Mouse (Mus musculus) MEL (cell line): ENCODE measurements around the gene Syna. TPM values are rescaled to one million over a fixed set of nuclear protein-coding genes. Genes with fewer than 3 reads are reported as not detected.

Source experiments
- DNase-seq: peaks from one replicate; pipeline ENCODE4 v3.0.0; 2011; ENCODE audit warnings: low read depth, low spot score
- H3K27ac ChIP-seq: 2 replicates; pipeline ENCODE4 v1.5.1; 2012; ENCODE audit warnings: low read depth, mild to moderate bottlenecking, control low read depth, low read length, moderate library complexity; ENCODE audit not compliant: control insufficient read depth
- H3K27me3 ChIP-seq, 2 experiments: fragments of 150-350 bp in 1 of 2; sonication (generic) in 1 of 2; 2 replicates each; pipeline ENCODE4 v1.6.1; 2012; ENCODE audit warnings: low read length in 2 of 2, mild to moderate bottlenecking in 2 of 2, improper control_type of control experiment in 1 of 2, moderate library complexity in 1 of 2; ENCODE audit not compliant: insufficient read depth in 2 of 2, control insufficient read depth in 1 of 2
- H3K36me3 ChIP-seq, 2 experiments: 2 replicates each; pipeline ENCODE4 v1.6.1; 2012 to 2014; ENCODE audit warnings: low read length in 2 of 2, improper control_type of control experiment in 1 of 2, inconsistent platforms in 1 of 2, mild to moderate bottlenecking in 1 of 2; ENCODE audit not compliant: insufficient read depth in 2 of 2, control insufficient read depth in 1 of 2
- H3K4me1 ChIP-seq, 2 experiments: fragments of 150-350 bp in 1 of 2; sonication (generic) in 1 of 2; 2 replicates each; pipeline ENCODE4 v1.6.1; 2012; ENCODE audit warnings: low read length in 2 of 2, improper control_type of control experiment in 1 of 2, mild to moderate bottlenecking in 1 of 2; ENCODE audit not compliant: insufficient read depth in 2 of 2, control insufficient read depth in 1 of 2
- H3K4me3 ChIP-seq, 2 experiments: fragments of 150-350 bp in 1 of 2; sonication (generic) in 1 of 2; 2 replicates each; pipeline ENCODE4 v1.5.1; 2012; ENCODE audit warnings: low read depth in 2 of 2, low read length in 2 of 2, mild to moderate bottlenecking in 2 of 2, moderate library complexity in 2 of 2, control low read depth in 1 of 2, improper control_type of control experiment in 1 of 2; ENCODE audit not compliant: control insufficient read depth in 1 of 2, insufficient read depth in 1 of 2
- H3K79me2 ChIP-seq: 2 replicates; pipeline ENCODE4 v1.6.1; 2012; ENCODE audit warnings: mild to moderate bottlenecking, low read length, moderate library complexity; ENCODE audit not compliant: control insufficient read depth, poor library complexity, insufficient read depth
- H3K9ac ChIP-seq: 2 replicates; pipeline ENCODE4 v1.6.1; 2012; ENCODE audit warnings: low read depth, mild to moderate bottlenecking, control low read depth, low read length, moderate library complexity; ENCODE audit not compliant: control insufficient read depth, poor library complexity, severe bottlenecking
- H3K9me3 ChIP-seq: fragments of 150-350 bp; sonication (generic); replicated peaks from 2 replicates; pipeline ENCODE4 v1.6.1; 2012; ENCODE audit warnings: mild to moderate bottlenecking, low read length, improper control_type of control experiment, moderate library complexity; ENCODE audit not compliant: insufficient read depth
- BHLHE40 ChIP-seq: IDR thresholded peaks from 2 replicates; pipeline ENCODE4 v1.6.1; 2012; ENCODE audit warnings: low read depth, mild to moderate bottlenecking, inconsistent platforms, low read length, improper control_type of control experiment, borderline replicate concordance
- CHD2 ChIP-seq: IDR thresholded peaks from 2 replicates; pipeline ENCODE4 v1.6.1; 2011; ENCODE audit warnings: low read length, improper control_type of control experiment
- CTCF ChIP-seq, 3 experiments: IDR thresholded peaks in 2 of 3; conservative IDR thresholded peaks in 1 of 3; 2 replicates each; pipeline ENCODE4 v1.5.1; 2011 to 2012; ENCODE audit warnings: low read length in 3 of 3, low read depth in 2 of 3, mild to moderate bottlenecking in 2 of 3, improper control_type of control experiment in 1 of 3, inconsistent platforms in 1 of 3, mixed read lengths in 1 of 3, moderate library complexity in 1 of 3; ENCODE audit not compliant: control insufficient read depth in 1 of 3, insufficient read depth in 1 of 3, poor library complexity in 1 of 3, severe bottlenecking in 1 of 3
- E2F4 ChIP-seq: IDR thresholded peaks from 2 replicates; pipeline ENCODE4 v1.6.1; 2011; ENCODE audit warnings: low read depth, low read length, improper control_type of control experiment, borderline replicate concordance
- ELF1 ChIP-seq: IDR thresholded peaks from 2 replicates; pipeline ENCODE4 v1.6.1; 2014; ENCODE audit warnings: low read depth, mild to moderate bottlenecking, inconsistent platforms, low read length, improper control_type of control experiment, moderate library complexity
- EP300 ChIP-seq, 2 experiments: IDR thresholded peaks; 2 replicates each; pipeline ENCODE4 v1.6.1; 2011; ENCODE audit warnings: improper control_type of control experiment in 2 of 2, low read length in 2 of 2, low read depth in 1 of 2, mild to moderate bottlenecking in 1 of 2
- ETS1 ChIP-seq: IDR thresholded peaks from 2 replicates; pipeline ENCODE4 v1.6.1; 2012; ENCODE audit warnings: low read depth, mild to moderate bottlenecking, inconsistent platforms, low read length, improper control_type of control experiment, moderate library complexity
- GABPA ChIP-seq: IDR thresholded peaks from 2 replicates; pipeline ENCODE4 v1.6.1; 2012; ENCODE audit warnings: low read depth, mild to moderate bottlenecking, inconsistent platforms, low read length, improper control_type of control experiment, moderate library complexity
- GATA1 ChIP-seq: IDR thresholded peaks from 2 replicates; pipeline ENCODE4 v1.6.1; 2011; ENCODE audit warnings: low read depth, low read length, improper control_type of control experiment
- HCFC1 ChIP-seq: IDR thresholded peaks from 2 replicates; pipeline ENCODE4 v1.6.1; 2012; ENCODE audit warnings: low read depth, mild to moderate bottlenecking, inconsistent platforms, low read length, improper control_type of control experiment, moderate library complexity
- JUND ChIP-seq: IDR thresholded peaks from 2 replicates; pipeline ENCODE4 v1.6.1; 2011; ENCODE audit warnings: low read depth, mild to moderate bottlenecking, improper control_type of control experiment, low read length
- KAT2A ChIP-seq: conservative IDR thresholded peaks from 2 replicates; pipeline ENCODE4 v1.6.1; 2012; ENCODE audit warnings: low read depth, low read length, improper control_type of control experiment, inconsistent platforms
- MAFK ChIP-seq: IDR thresholded peaks from 2 replicates; pipeline ENCODE4 v1.6.1; 2011; ENCODE audit warnings: low read depth, mild to moderate bottlenecking, low read length, improper control_type of control experiment, borderline replicate concordance
- MAX ChIP-seq: IDR thresholded peaks from 2 replicates; pipeline ENCODE4 v1.6.1; 2011; ENCODE audit warnings: low read length, improper control_type of control experiment
- MEF2A ChIP-seq: IDR thresholded peaks from 2 replicates; pipeline ENCODE4 v1.6.1; 2014; ENCODE audit warnings: low read depth, mild to moderate bottlenecking, inconsistent platforms, low read length, improper control_type of control experiment; ENCODE audit not compliant: poor library complexity, insufficient replicate concordance, severe bottlenecking; ENCODE audit errors: extremely low read depth
- MXI1 ChIP-seq: IDR thresholded peaks from 2 replicates; pipeline ENCODE4 v1.6.1; 2011; ENCODE audit warnings: mild to moderate bottlenecking, low read depth, low read length, improper control_type of control experiment
- MYB ChIP-seq: IDR thresholded peaks from 2 replicates; pipeline ENCODE4 v1.6.1; 2011; ENCODE audit warnings: mild to moderate bottlenecking, low read depth, low read length, improper control_type of control experiment
- NELFE ChIP-seq: IDR thresholded peaks from 2 replicates; pipeline ENCODE4 v1.6.1; 2011; ENCODE audit warnings: low read depth, low read length, improper control_type of control experiment
- NRF1 ChIP-seq: IDR thresholded peaks from 2 replicates; pipeline ENCODE4 v1.6.1; 2014; ENCODE audit warnings: low read depth, mild to moderate bottlenecking, inconsistent platforms, low read length, improper control_type of control experiment, moderate library complexity; ENCODE audit not compliant: poor library complexity, insufficient read depth, severe bottlenecking
- POLR2A ChIP-seq, 2 experiments: IDR thresholded peaks; 2 replicates each; pipeline ENCODE4 v1.6.1; 2011 to 2012; ENCODE audit warnings: low read length in 2 of 2, mild to moderate bottlenecking in 2 of 2, control low read depth in 1 of 2, improper control_type of control experiment in 1 of 2, low read depth in 1 of 2, moderate library complexity in 1 of 2; ENCODE audit not compliant: control insufficient read depth in 1 of 2, insufficient read depth in 1 of 2, poor library complexity in 1 of 2
- POLR2AphosphoS2 ChIP-seq: IDR thresholded peaks from 2 replicates; pipeline ENCODE4 v1.6.1; 2011; ENCODE audit warnings: low read length, improper control_type of control experiment
- RAD21 ChIP-seq: IDR thresholded peaks from 2 replicates; pipeline ENCODE4 v1.6.1; 2011; ENCODE audit warnings: mild to moderate bottlenecking, low read depth, low read length, improper control_type of control experiment
- RCOR1 ChIP-seq: IDR thresholded peaks from 2 replicates; pipeline ENCODE4 v1.6.1; 2012; ENCODE audit warnings: low read depth, mild to moderate bottlenecking, inconsistent platforms, low read length, improper control_type of control experiment
- SMC3 ChIP-seq: IDR thresholded peaks from 2 replicates; pipeline ENCODE4 v1.6.1; 2011; ENCODE audit warnings: low read depth, low read length, improper control_type of control experiment
- TAL1 ChIP-seq: IDR thresholded peaks from 2 replicates; pipeline ENCODE4 v1.6.1; 2012; ENCODE audit warnings: mild to moderate bottlenecking, inconsistent platforms, low read length, moderate library complexity, mixed read lengths
- TBP ChIP-seq: IDR thresholded peaks from 2 replicates; pipeline ENCODE4 v1.8.0; 2011; ENCODE audit warnings: low read depth, low read length, improper control_type of control experiment
- TCF12 ChIP-seq: IDR thresholded peaks from 2 replicates; pipeline ENCODE4 v1.6.1; 2014; ENCODE audit warnings: low read depth, mild to moderate bottlenecking, inconsistent platforms, low read length, improper control_type of control experiment, moderate library complexity
- UBTF ChIP-seq: IDR thresholded peaks from 2 replicates; pipeline ENCODE4 v1.6.1; 2012; ENCODE audit warnings: low read depth, mild to moderate bottlenecking, inconsistent platforms, low read length, improper control_type of control experiment, moderate library complexity, borderline replicate concordance; ENCODE audit not compliant: insufficient read depth
- USF1 ChIP-seq: IDR thresholded peaks from 2 replicates; pipeline ENCODE4 v1.6.1; 2014; ENCODE audit warnings: low read depth, mild to moderate bottlenecking, inconsistent platforms, low read length, improper control_type of control experiment, moderate library complexity
- USF2 ChIP-seq, 2 experiments: IDR thresholded peaks; 2 replicates each; pipeline ENCODE4 v1.6.1; 2011 to 2012; ENCODE audit warnings: improper control_type of control experiment in 2 of 2, low read length in 2 of 2, borderline replicate concordance in 1 of 2, inconsistent platforms in 1 of 2, low read depth in 1 of 2, mild to moderate bottlenecking in 1 of 2; ENCODE audit not compliant: insufficient read depth in 1 of 2
- ZMIZ1 ChIP-seq: IDR thresholded peaks from 2 replicates; pipeline ENCODE4 v1.6.1; 2012; ENCODE audit warnings: low read depth, mild to moderate bottlenecking, inconsistent platforms, low read length, improper control_type of control experiment, moderate library complexity
- polyA plus RNA-seq, 2 experiments: library from polyadenylated mRNA; stranded (reverse) in 1 of 2; unstranded in 1 of 2; fragments of >175 nt in 1 of 2; fragments of >200 nt in 1 of 2; gene quantifications; 2 replicates each; pipeline versions ENCODE4 v1.2.1 to v1.2.4; 2012; ENCODE audit warnings: low replicate concordance in 2 of 2, low read depth in 1 of 2; ENCODE audit not compliant: insufficient read length in 2 of 2, insufficient read depth in 1 of 2, missing spikeins in 1 of 2
- total RNA-seq: library from RNA; depleted of rRNA; stranded (reverse); fragments of 300-350 nt; gene quantifications from 2 replicates; pipeline ENCODE4 v1.2.3, GENCODE M21; 2012

Syna gene
- total and polyA plus RNA-seq, 3 experiments = 0.21 TPM; not detected in 2

GRCm38 (mm10) chr5:134522524-134522923 lies 37.4 kb downstream of the Syna start:
- Histone ChIP-seq H3K79me2 (no peaks in the 10 kb centered on the region), H3K9me3 (no peaks in the 10 kb centered on the region), H3K9ac (no peak overlapping the region), H3K4me1 (peaks cover 4 to 21% of the 10 kb centered on the region in 2 experiments), H3K36me3 (peaks cover 0 to 14% of the 10 kb centered on the region in 2 experiments; a peak in 2 of 4 replicates), H3K27me3 (no peaks in the 10 kb centered on the region), H3K4me3 (no peak overlapping the region), H3K27ac (no peak overlapping the region)
- DNase-seq = no peak
- no peak for TF ChIP-seq CTCF (IDR thresholded peaks at IDR 0.05 in 2 of 3, conservative IDR thresholded peaks at IDR 0.05 in 1 of 3; ENCODE audit: control insufficient read depth in 1 of 3, insufficient read depth in 1 of 3, low read depth in 2 of 3, low read length in 3 of 3, poor library complexity in 1 of 3, severe bottlenecking in 1 of 3)
- TF ChIP-seq TCF12 = no peak
- TF ChIP-seq NRF1 = no peak

GRCm38 (mm10) chr5:134521806-134522205 lies 38.2 kb downstream of the Syna start:
- Histone ChIP-seq H3K36me3 (peaks cover 0 to 14% of the 10 kb centered on the region in 2 experiments; a peak in 2 of 4 replicates), H3K27me3 (no peaks in the 10 kb centered on the region), H3K4me3 (no peak overlapping the region), H3K27ac (peak overlapping the region; percentile 36), H3K79me2 (no peaks in the 10 kb centered on the region), H3K4me1 (peaks cover 4 to 21% of the 10 kb centered on the region in 2 experiments), H3K9ac (peak overlapping the region; percentile 17; the same call in 1 of the 2 replicates), H3K9me3 (no peaks in the 10 kb centered on the region)
- peak; percentile 79 for DNase-seq
- TF ChIP-seq RAD21 (no peak), MAX (no peak), MEF2A (no peak), MXI1 (no peak), TBP (0 out of 2 replicates have a peak, but pooled peaks have one; percentile 16), CHD2 (no peak), TCF12 (peak; percentile 35; the same call in 1 of the 2 replicates), POLR2A (IDR thresholded peaks at IDR 0.05; ENCODE audit: control insufficient read depth in 1 of 2, insufficient read depth in 1 of 2, low read depth in 1 of 2, low read length in 2 of 2, poor library complexity in 1 of 2) (0 out of 4 replicates have a peak, but pooled peaks of 1 of the 2 experiments have one; percentile 30), BHLHE40 (no peak), USF1 (no peak), SMC3 (no peak), ZMIZ1 (no peak), JUND (no peak), NELFE (peak; percentile 34; the same call in 1 of the 2 replicates), GATA1 (peak; percentile 77), MYB (no peak), TAL1 (no peak), USF2 (IDR thresholded peaks at IDR 0.05; ENCODE audit: borderline replicate concordance in 1 of 2, insufficient read depth in 1 of 2, low read depth in 1 of 2, low read length in 2 of 2) (no peak), MAFK (no peak), UBTF (no peak), RCOR1 (no peak), E2F4 (no peak), ETS1 (peak; percentile 83), KAT2A (no peak), EP300 (IDR thresholded peaks at IDR 0.05; ENCODE audit: low read depth in 1 of 2, low read length in 2 of 2) (peak; percentile 39 to 59; a peak in 3 of 4 replicates), HCFC1 (no peak), NRF1 (no peak), POLR2AphosphoS2 (no peak), ELF1 (peak; percentile 36; the same call in 1 of the 2 replicates), GABPA (no peak)
